9 mouse cellular contexts compared by ENCODE assay signal in the genomic region with DNA sequence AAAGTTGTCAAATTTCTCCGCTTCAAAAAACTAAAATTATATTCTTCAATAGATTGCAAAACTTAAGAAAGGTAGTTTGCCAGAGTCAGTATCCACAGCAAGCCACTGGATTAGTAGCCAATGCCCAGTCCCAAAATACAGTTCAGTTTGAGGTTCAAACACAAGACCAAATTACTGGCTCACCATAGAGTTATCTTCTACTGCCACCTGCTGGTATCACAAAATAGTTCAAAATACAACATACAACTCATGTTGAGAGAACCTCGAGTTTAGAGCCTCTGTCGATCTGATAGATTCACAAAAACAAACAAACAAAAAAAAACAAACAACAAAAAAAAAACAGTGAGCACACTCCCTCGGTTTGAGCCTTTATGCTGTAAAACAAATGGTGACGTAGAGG. TPM values are rescaled to one million over a fixed set of nuclear protein-coding genes. Genes with fewer than 3 reads are reported as not detected.
DNase-seq lines count a peak whose midpoint lies in the region; ATAC-seq lines count a peak whose summit lies in the region.
"Had no signal": no experiment of that assay in that cellular context is flagged by ENCODE, and none has a peak within 500 bp of the region (broad histone marks: within the 10 kb centered on the region; RNA-seq: fewer than 3 reads in every experiment).

No protein-coding gene starts in this region.

- peak; percentile 12 to 47 for DNase-seq in heart, postnatal 10 days
- DNase-seq in midbrain, embryonic 14.5 days = peak; percentile 82
- DNase-seq in brain, adult 2 months (ENCODE audit: low read depth, low spot score) = peak; percentile 27
- peak; percentile 77 for DNase-seq in retina, embryonic 14.5 days (ENCODE audit: low spot score)
- DNase-seq in adrenal gland, postnatal 25 days = no peak
- DNase-seq in gastrocnemius, postnatal 10 days = no peak

- no peaks in the 10 kb centered on the region for H3K9me3 ChIP-seq in heart, embryonic 11.5 days (replicated peaks; ENCODE audit: control insufficient read depth, low read length)
- no peaks in the 10 kb centered on the region for H3K9me3 ChIP-seq in midbrain, embryonic 14.5 days (ENCODE audit: control insufficient read depth, low read length)
- H3K9me3 ChIP-seq in midbrain, embryonic 16.5 days (replicated peaks; ENCODE audit: control insufficient read depth, low read length, poor library complexity, severe bottlenecking) = no peaks in the 10 kb centered on the region

- H3K36me3 ChIP-seq in heart, embryonic 11.5 days (ENCODE audit: control insufficient read depth, insufficient read depth, low read length) = no peaks in the 10 kb centered on the region
- 0 out of 2 replicates have a peak, but pooled peaks cover 2% of the 10 kb centered on the region for H3K36me3 ChIP-seq in midbrain, embryonic 14.5 days (ENCODE audit: control insufficient read depth, insufficient read depth, low read length)
- H3K36me3 ChIP-seq in midbrain, embryonic 16.5 days (ENCODE audit: control insufficient read depth, insufficient read depth, low read length) = no peaks in the 10 kb centered on the region

- ATAC-seq in heart, embryonic 11.5 days (replicated peaks; ENCODE audit: insufficient number of reproducible peaks, low FRiP score, low TSS enrichment) = no peak
- no peak for ATAC-seq in midbrain, embryonic 14.5 days (ENCODE audit: low FRiP score, low TSS enrichment)
- ATAC-seq in midbrain, embryonic 16.5 days = no peak
- ATAC-seq: hindbrain, embryonic 16.5 days had no signal

- no peaks in the 10 kb centered on the region for H3K4me1 ChIP-seq in heart, embryonic 11.5 days (ENCODE audit: control insufficient read depth, insufficient read depth, low read length)
- no peaks in the 10 kb centered on the region for H3K4me1 ChIP-seq in midbrain, embryonic 14.5 days (ENCODE audit: control insufficient read depth, insufficient read depth, low read length)
- no peaks in the 10 kb centered on the region for H3K4me1 ChIP-seq in midbrain, embryonic 16.5 days (ENCODE audit: control insufficient read depth, insufficient read depth, low read length)

- intact Hi-C loops in heart, postnatal 10 days (cut with DNase I) = loop anchor here (10.0 kb wide), 1 partner anchor 881 kb away; no protein-coding TSS in a partner anchor

- no peak overlapping the region for H3K4me2 ChIP-seq in heart, embryonic 11.5 days
- H3K4me2 ChIP-seq in midbrain, embryonic 14.5 days (ENCODE audit: low read length) = no peak overlapping the region
- H3K4me2 ChIP-seq in midbrain, embryonic 16.5 days (ENCODE audit: low read length) = no peak overlapping the region

- no peak overlapping the region for H3K9ac ChIP-seq in heart, embryonic 11.5 days (ENCODE audit: low read depth, low read length)
- H3K9ac ChIP-seq in midbrain, embryonic 14.5 days (replicated peaks; ENCODE audit: low read length) = no peak overlapping the region
- H3K9ac ChIP-seq in midbrain, embryonic 16.5 days (ENCODE audit: low read depth, low read length) = no peak overlapping the region

- WGBS in heart, embryonic 11.5 days (ENCODE audit: insufficient replicate concordance) = 53% methylated on average over 5 of the region's 5 CpGs
- WGBS in midbrain, embryonic 14.5 days = 59% methylated on average over 5 of the region's 5 CpGs
- 66% methylated on average over 5 of the region's 5 CpGs for WGBS in midbrain, embryonic 16.5 days

- no peaks in the 10 kb centered on the region for H3K27me3 ChIP-seq in heart, embryonic 11.5 days (ENCODE audit: control insufficient read depth, insufficient read depth, low read length)
- no peaks in the 10 kb centered on the region for H3K27me3 ChIP-seq in midbrain, embryonic 14.5 days (ENCODE audit: control insufficient read depth, insufficient read depth, low read length)
- H3K27me3 ChIP-seq in midbrain, embryonic 16.5 days (ENCODE audit: control insufficient read depth, insufficient read depth, low read depth, low read length) = no peaks in the 10 kb centered on the region

- H3K4me3 ChIP-seq in heart, embryonic 11.5 days (ENCODE audit: low read depth, low read length) = no peak overlapping the region
- no peak overlapping the region for H3K4me3 ChIP-seq in midbrain, embryonic 14.5 days (replicated peaks; ENCODE audit: low read depth, low read length)
- H3K4me3 ChIP-seq in midbrain, embryonic 16.5 days (ENCODE audit: low read depth, low read length) = no peak overlapping the region

- H3K27ac ChIP-seq in heart, embryonic 11.5 days (ENCODE audit: low read depth, low read length) = no peak overlapping the region
- no peak overlapping the region for H3K27ac ChIP-seq in midbrain, embryonic 14.5 days (replicated peaks; ENCODE audit: low read depth, low read length)
- H3K27ac ChIP-seq in midbrain, embryonic 16.5 days (ENCODE audit: low read length) = no peak overlapping the region

RNA-seq across cellular contexts. Expression of a gene that starts 42.4 kb away (rescaled TPM):
- 10 to 100 TPM; 18.2 to 19.5 TPM for total RNA-seq in heart, postnatal 10 days (2021)
- polyA plus RNA-seq in heart, embryonic 11.5 days (2014; fragmentation: Nextera tagmentation; extraction: Ambion mirVana) = 11.2 and 12.9 TPM in 2 replicates
- polyA plus RNA-seq in midbrain, embryonic 14.5 days (2014; fragmentation: Nextera tagmentation; extraction: Ambion mirVana) = 36.2 and 42.4 TPM in 2 replicates
- 44.0 and 46.2 TPM in 2 replicates for polyA plus RNA-seq in midbrain, embryonic 16.5 days (2015; fragmentation: Nextera tagmentation; extraction: Ambion mirVana)
- 9.9 and 11.8 TPM in 2 replicates for total RNA-seq in adrenal gland, postnatal 25 days (2021)
- total RNA-seq in gastrocnemius, postnatal 10 days (2021) = 10 to 100 TPM in 1 of 2 experiments, 1 to 10 TPM in 1; 9.5 to 11.4 TPM

Comparison
In these comparisons a context has a peak if more than half of its experiments do, and no peak if none do; other contexts are left out.
1. DNase-seq: peak in heart, postnatal 10 days (2 of 2), midbrain, embryonic 14.5 days (single experiment), brain, adult 2 months (single experiment) and retina, embryonic 14.5 days (single experiment); none in adrenal gland, postnatal 25 days (single experiment) and gastrocnemius, postnatal 10 days (single experiment).